Mouse (Mus musculus) myocyte (in vitro differentiated cells): ENCODE measurements around the gene Gm20388. TPM values are rescaled to one million over a fixed set of nuclear protein-coding genes. Genes with fewer than 3 reads are reported as not detected.

Experiments used
- H3K27me3 ChIP-seq: one replicate; pipeline ENCODE4 v1.6.1; 2011; ENCODE audit not compliant: control insufficient read depth, insufficient read depth, insufficient read length
- H3K36me3 ChIP-seq: one replicate; pipeline ENCODE4 v1.6.1; 2011; ENCODE audit not compliant: control insufficient read depth, insufficient read depth
- H3K4me2 ChIP-seq: one replicate; pipeline ENCODE4 v1.6.1; 2011; ENCODE audit warnings: low read depth, control low read depth
- H3K4me3 ChIP-seq: one replicate; pipeline ENCODE4 v1.5.1; 2011; ENCODE audit warnings: mild to moderate bottlenecking, control low read depth, moderate library complexity
- H3K79me2 ChIP-seq: one replicate; pipeline ENCODE4 v1.6.1; 2011; ENCODE audit not compliant: control insufficient read depth, insufficient read depth
- H3ac ChIP-seq: one replicate; pipeline ENCODE4 v1.6.1; 2011; ENCODE audit not compliant: control insufficient read depth, insufficient read length
- CEBPB ChIP-seq: IDR thresholded peaks from 2 replicates; pipeline ENCODE4 v1.6.1; 2011; ENCODE audit warnings: mild to moderate bottlenecking, moderate library complexity; ENCODE audit not compliant: poor library complexity, insufficient read depth, severe bottlenecking
- E2F4 ChIP-seq: IDR thresholded peaks from one replicate; pipeline ENCODE4 v1.6.1; 2011; ENCODE audit warnings: mild to moderate bottlenecking, control low read depth, moderate library complexity; ENCODE audit not compliant: insufficient read depth
- MAX ChIP-seq: IDR thresholded peaks from one replicate; pipeline ENCODE4 v1.6.1; 2011; ENCODE audit warnings: low read depth, mild to moderate bottlenecking, control low read depth
- MYOD1 ChIP-seq, 3 experiments: IDR thresholded peaks; one replicate each; pipeline ENCODE4 v1.6.1; 2011; ENCODE audit warnings: control low read depth in 2 of 3, low read depth in 2 of 3, mild to moderate bottlenecking in 2 of 3, moderate library complexity in 1 of 3; ENCODE audit not compliant: insufficient read length in 2 of 3, control insufficient read depth in 1 of 3
- MYOG ChIP-seq, 3 experiments: IDR thresholded peaks; one replicate each; pipeline ENCODE4 v1.6.1; 2011; ENCODE audit warnings: control low read depth in 2 of 3, low read depth in 2 of 3, mild to moderate bottlenecking in 2 of 3; ENCODE audit not compliant: insufficient read length in 2 of 3, control insufficient read depth in 1 of 3, insufficient read depth in 1 of 3
- POLR2A ChIP-seq: IDR thresholded peaks from one replicate; pipeline ENCODE4 v1.6.1; 2011; ENCODE audit warnings: low read depth, mild to moderate bottlenecking, control low read depth, moderate library complexity; ENCODE audit not compliant: insufficient read length
- POLR2AphosphoS2 ChIP-seq: IDR thresholded peaks from one replicate; pipeline ENCODE4 v1.6.1; 2011; ENCODE audit warnings: low read depth, control low read depth; ENCODE audit not compliant: insufficient read length
- REST ChIP-seq: IDR thresholded peaks from one replicate; pipeline ENCODE4 v1.6.1; 2011; ENCODE audit warnings: mild to moderate bottlenecking, control low read depth, moderate library complexity; ENCODE audit not compliant: insufficient read depth, insufficient read length
- SRF ChIP-seq: IDR thresholded peaks from one replicate; pipeline ENCODE4 v1.6.1; 2011; ENCODE audit warnings: low read depth; ENCODE audit not compliant: control insufficient read depth, insufficient read length
- TCF12 ChIP-seq: IDR thresholded peaks from one replicate; pipeline ENCODE4 v1.6.1; 2011; ENCODE audit warnings: mild to moderate bottlenecking, control low read depth; ENCODE audit not compliant: poor library complexity, insufficient read depth, severe bottlenecking
- TCF3 ChIP-seq: IDR thresholded peaks from one replicate; pipeline ENCODE4 v1.6.1; 2011; ENCODE audit warnings: low read depth, control low read depth; ENCODE audit not compliant: insufficient read length
- USF1 ChIP-seq: IDR thresholded peaks from one replicate; pipeline ENCODE4 v1.6.1; 2011; ENCODE audit warnings: low read depth, mild to moderate bottlenecking, control low read depth, moderate library complexity
- polyA plus RNA-seq: library from polyadenylated mRNA; unstranded; fragments of >200 nt; fragmentation: generic; extraction: Trizol; gene quantifications from one replicate; pipeline ENCODE4 v1.2.1, GENCODE M21; 2012; ENCODE audit warnings: missing spikeins

Gene Gm20388
- polyA plus RNA-seq, 1 experiment = 15.3 TPM

DNA sequence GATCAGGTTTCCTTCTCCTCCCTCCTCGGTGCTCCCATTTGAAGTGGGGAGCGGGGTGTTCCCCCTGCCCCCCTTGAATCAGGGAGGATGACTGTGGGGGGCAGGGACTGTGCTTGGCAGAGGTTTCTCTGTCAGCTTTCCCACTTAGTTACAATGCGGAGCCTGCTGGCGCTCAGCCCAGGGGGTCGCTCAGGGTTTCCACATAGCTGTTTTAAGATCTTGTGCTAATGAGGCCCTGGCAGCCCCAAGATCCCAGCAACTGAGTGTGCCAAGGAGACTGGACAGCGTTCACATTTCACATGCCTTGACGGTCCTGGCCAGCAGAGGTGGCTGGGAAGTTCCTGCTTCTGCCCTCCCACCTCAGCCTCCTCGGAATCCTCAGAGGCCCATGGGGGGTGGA is 555.1 kb downstream of the Gm20388 start:
- no peaks in the 10 kb centered on the region for H3K36me3 ChIP-seq
- no peak overlapping the region for H3ac ChIP-seq
- no peak for TF ChIP-seq POLR2AphosphoS2
- no peak for TF ChIP-seq TCF3
- no peak for TF ChIP-seq MYOG (IDR thresholded peaks at IDR 0.05; ENCODE audit: control insufficient read depth in 1 of 3, insufficient read depth in 1 of 3, insufficient read length in 2 of 3, low read depth in 2 of 3)
- no peak overlapping the region for H3K4me3 ChIP-seq
- no peaks in the 10 kb centered on the region for H3K27me3 ChIP-seq
- no peak overlapping the region for H3K4me2 ChIP-seq
- no peaks in the 10 kb centered on the region for H3K79me2 ChIP-seq

DNA sequence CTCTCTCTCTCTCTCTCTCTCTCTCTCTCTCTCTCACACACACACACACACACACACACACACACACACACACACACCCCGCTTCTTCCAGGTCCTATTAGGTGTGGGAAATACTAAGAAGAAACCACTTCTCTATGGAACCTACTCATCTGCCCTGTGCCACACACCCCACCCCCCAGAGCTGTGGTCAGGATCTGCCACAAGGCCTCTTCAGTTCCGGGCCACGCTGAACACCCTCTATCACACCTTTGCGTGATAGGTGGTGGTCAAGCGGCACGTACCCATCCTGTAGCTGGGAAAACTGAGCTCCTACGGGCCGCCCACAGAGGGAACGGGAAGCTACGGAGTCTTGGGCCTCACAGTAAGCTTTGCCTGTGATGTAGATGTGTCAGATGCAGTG is 555.6 kb downstream of the Gm20388 start:
- no peak overlapping the region for H3ac ChIP-seq
- H3K79me2 ChIP-seq = no peaks in the 10 kb centered on the region
- H3K36me3 ChIP-seq = no peaks in the 10 kb centered on the region
- TF ChIP-seq POLR2AphosphoS2 (no peak), CEBPB (no peak), SRF (no peak), E2F4 (no peak), USF1 (no peak), MAX (no peak), MYOG (IDR thresholded peaks at IDR 0.05; ENCODE audit: control insufficient read depth in 1 of 3, insufficient read depth in 1 of 3, insufficient read length in 2 of 3, low read depth in 2 of 3) (no peak), REST (no peak), MYOD1 (IDR thresholded peaks at IDR 0.05; ENCODE audit: control insufficient read depth in 1 of 3, insufficient read length in 2 of 3, low read depth in 2 of 3) (no peak), TCF3 (no peak), TCF12 (no peak), POLR2A (no peak)
- no peaks in the 10 kb centered on the region for H3K27me3 ChIP-seq
- no peak overlapping the region for H3K4me2 ChIP-seq
- no peak overlapping the region for H3K4me3 ChIP-seq

DNA sequence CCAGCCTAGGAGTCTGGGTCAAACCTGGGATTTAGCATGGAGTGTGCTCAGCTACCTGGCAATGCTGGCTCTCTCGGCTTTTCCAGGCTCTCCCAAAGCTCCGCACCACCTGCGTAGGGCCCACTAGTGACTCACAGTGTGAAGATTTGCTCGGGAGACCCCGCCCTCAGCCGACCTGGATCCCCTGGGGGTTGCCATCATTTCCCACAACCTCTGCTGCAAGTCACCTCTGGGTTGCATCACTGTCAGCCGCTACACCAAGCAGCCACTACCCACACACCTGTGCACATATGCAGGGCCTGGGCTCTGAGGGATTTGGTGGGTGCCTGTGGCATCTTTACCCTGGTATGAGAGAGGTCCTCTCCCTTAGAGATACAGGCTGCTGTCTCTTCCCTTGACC is 557.0 kb downstream of the Gm20388 start:
- TF ChIP-seq TCF3 = no peak
- TF ChIP-seq USF1 = no peak
- TF ChIP-seq POLR2AphosphoS2 = no peak
- no peak for TF ChIP-seq POLR2A
- TF ChIP-seq E2F4 = no peak
- TF ChIP-seq CEBPB = no peak
- TF ChIP-seq TCF12 = no peak
- TF ChIP-seq SRF = no peak
- TF ChIP-seq MYOG (IDR thresholded peaks at IDR 0.05; ENCODE audit: control insufficient read depth in 1 of 3, insufficient read depth in 1 of 3, insufficient read length in 2 of 3, low read depth in 2 of 3) = no peak
- no peak for TF ChIP-seq MAX
- Histone ChIP-seq H3ac (no peak overlapping the region), H3K4me3 (no peak overlapping the region), H3K4me2 (no peak overlapping the region), H3K79me2 (no peaks in the 10 kb centered on the region), H3K27me3 (no peaks in the 10 kb centered on the region), H3K36me3 (no peaks in the 10 kb centered on the region)

DNA sequence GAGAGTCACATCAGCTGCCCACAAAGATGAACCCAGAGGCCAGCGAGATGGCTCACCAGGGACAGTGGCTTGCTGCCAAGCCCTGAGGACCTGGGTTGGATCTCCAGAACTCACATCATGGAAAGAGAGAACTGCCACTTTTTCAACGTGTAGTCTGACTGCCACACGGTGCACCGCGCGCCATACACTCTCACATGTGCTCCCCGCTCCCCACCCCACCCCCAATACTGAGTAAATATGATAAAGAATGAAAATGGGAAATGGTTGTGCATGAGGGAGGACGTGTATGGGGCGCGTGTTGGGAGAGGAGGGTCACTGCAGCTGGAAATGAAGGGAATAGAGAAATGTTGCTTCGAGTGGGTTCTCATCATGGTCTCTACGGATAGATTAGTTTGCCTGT is 559.5 kb downstream of the Gm20388 start:
- Histone ChIP-seq H3K79me2 (no peaks in the 10 kb centered on the region), H3K4me3 (no peak overlapping the region), H3K36me3 (no peaks in the 10 kb centered on the region), H3K27me3 (no peaks in the 10 kb centered on the region), H3K4me2 (no peak overlapping the region), H3ac (no peak overlapping the region)
- TF ChIP-seq MYOD1 (IDR thresholded peaks at IDR 0.05; ENCODE audit: control insufficient read depth in 1 of 3, insufficient read length in 2 of 3, low read depth in 2 of 3) = no peak
- TF ChIP-seq POLR2A = no peak
- TF ChIP-seq MYOG (IDR thresholded peaks at IDR 0.05; ENCODE audit: control insufficient read depth in 1 of 3, insufficient read depth in 1 of 3, insufficient read length in 2 of 3, low read depth in 2 of 3) = no peak
- TF ChIP-seq MAX = no peak
- no peak for TF ChIP-seq USF1
- TF ChIP-seq SRF = no peak
- no peak for TF ChIP-seq POLR2AphosphoS2
- TF ChIP-seq TCF3 = no peak
- TF ChIP-seq REST = no peak

DNA sequence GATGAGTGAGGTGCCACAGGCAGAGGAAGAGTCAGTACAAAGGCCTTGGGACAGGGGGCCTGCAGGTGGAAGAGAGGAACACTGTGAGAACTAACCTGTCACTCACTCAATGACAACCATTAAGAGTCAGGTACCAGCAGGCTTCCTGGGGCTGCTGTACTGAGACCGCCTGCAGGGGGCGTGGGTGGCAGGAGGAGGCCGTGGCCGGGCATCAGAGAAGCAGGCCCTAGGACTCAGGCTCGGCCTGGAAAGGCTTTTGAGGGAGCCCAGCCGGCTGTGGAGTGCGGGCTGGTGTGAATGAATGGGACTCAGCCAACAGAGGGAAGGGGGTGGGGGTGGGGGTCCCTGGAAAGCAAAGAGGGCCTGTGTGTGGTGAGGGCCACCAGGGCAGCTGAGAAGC is 560.5 kb downstream of the Gm20388 start:
- H3K27me3 ChIP-seq = no peaks in the 10 kb centered on the region
- H3K36me3 ChIP-seq = no peaks in the 10 kb centered on the region
- H3K4me2 ChIP-seq = no peak overlapping the region
- peak in 1 of 3 experiments; percentile 16 for TF ChIP-seq MYOG (IDR thresholded peaks at IDR 0.05; ENCODE audit: control insufficient read depth in 1 of 3, insufficient read depth in 1 of 3, insufficient read length in 2 of 3, low read depth in 2 of 3)
- TF ChIP-seq REST = no peak
- H3ac ChIP-seq = no peak overlapping the region
- no peaks in the 10 kb centered on the region for H3K79me2 ChIP-seq
- no peak overlapping the region for H3K4me3 ChIP-seq

DNA sequence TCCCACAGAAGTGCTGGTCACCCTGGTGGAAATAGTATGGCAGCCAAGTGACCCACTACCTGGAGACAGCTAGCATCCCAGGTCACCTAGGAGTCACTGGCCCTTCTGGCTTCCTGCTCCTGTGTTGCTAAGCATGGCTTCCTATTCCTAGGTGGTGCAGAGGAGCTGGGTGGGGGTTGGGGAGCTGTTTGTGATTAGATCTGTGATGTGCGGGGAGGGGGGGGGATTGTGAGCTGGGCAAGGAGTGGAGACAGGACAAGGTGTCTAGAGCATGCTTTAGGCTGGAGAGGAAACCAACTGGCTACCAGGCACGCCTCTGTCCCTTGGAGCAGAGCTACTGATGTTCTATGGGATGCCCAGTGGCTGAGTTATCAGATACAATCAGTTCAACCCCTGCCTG is 561.1 kb downstream of the Gm20388 start:
- no peaks in the 10 kb centered on the region for H3K27me3 ChIP-seq
- TF ChIP-seq MYOD1 (IDR thresholded peaks at IDR 0.05; ENCODE audit: control insufficient read depth in 1 of 3, insufficient read length in 2 of 3, low read depth in 2 of 3) = no peak
- no peak for TF ChIP-seq MYOG (IDR thresholded peaks at IDR 0.05; ENCODE audit: control insufficient read depth in 1 of 3, insufficient read depth in 1 of 3, insufficient read length in 2 of 3, low read depth in 2 of 3)
- TF ChIP-seq TCF12 = no peak
- no peak for TF ChIP-seq POLR2A
- TF ChIP-seq TCF3 = no peak
- no peak for TF ChIP-seq MAX
- no peak for TF ChIP-seq REST
- no peak for TF ChIP-seq USF1
- H3ac ChIP-seq = no peak overlapping the region
- no peaks in the 10 kb centered on the region for H3K36me3 ChIP-seq
- no peak overlapping the region for H3K4me3 ChIP-seq
- no peak overlapping the region for H3K4me2 ChIP-seq
- H3K79me2 ChIP-seq = no peaks in the 10 kb centered on the region
